Mouse (Mus musculus) forebrain, embryonic 13.5 days (tissue): ENCODE results near the gene 1110051M20Rik. TPM values are rescaled to one million over a fixed set of nuclear protein-coding genes. Genes with fewer than 3 reads are reported as not detected.
A peak's percentile ranks its signal among the peaks of the same experiment; 100 is the strongest.

Experiments used
- ATAC-seq: fragments of 200-750 bp; cut with Nextera tagmentation; 2 replicates; pipeline ENCODE4 v1.8.0; 2017
- H3K27ac ChIP-seq: fragments of 300-500 bp; sonication (generic); 2 replicates; pipeline ENCODE4 v1.5.1; 2015; ENCODE audit warnings: inconsistent platforms, mild to moderate bottlenecking, moderate library complexity
- H3K27me3 ChIP-seq: fragments of 300-500 bp; sonication (generic); 2 replicates; pipeline ENCODE4 v1.6.1; 2015; ENCODE audit warnings: mild to moderate bottlenecking, inconsistent platforms
- H3K36me3 ChIP-seq: fragments of 300-500 bp; sonication (generic); 2 replicates; pipeline ENCODE4 v1.6.1; 2015; ENCODE audit warnings: mild to moderate bottlenecking, inconsistent platforms; ENCODE audit not compliant: poor library complexity, severe bottlenecking
- H3K4me1 ChIP-seq: fragments of 300-500 bp; sonication (generic); 2 replicates; pipeline ENCODE4 v1.6.1; 2015; ENCODE audit warnings: inconsistent platforms
- H3K4me2 ChIP-seq: fragments of 300-500 bp; sonication (generic); 2 replicates; pipeline ENCODE4 v1.6.1; 2015; ENCODE audit warnings: inconsistent platforms, mild to moderate bottlenecking, moderate library complexity
- H3K4me3 ChIP-seq: fragments of 300-500 bp; sonication (generic); 2 replicates; pipeline ENCODE4 v1.5.1; 2015; ENCODE audit warnings: mild to moderate bottlenecking, inconsistent platforms
- H3K9ac ChIP-seq: fragments of 300-500 bp; sonication (generic); 2 replicates; pipeline ENCODE4 v1.6.1; 2015; ENCODE audit warnings: mild to moderate bottlenecking, inconsistent platforms
- H3K9me3 ChIP-seq: fragments of 300-500 bp; sonication (generic); replicated peaks from 2 replicates; pipeline ENCODE4 v1.6.1; 2016; ENCODE audit warnings: inconsistent platforms
- WGBS: fragments of 180-500 bp; shearing (Covaris S2); methylation state at CpG from one replicate; pipeline ENCODE4 v1.1.7; 2015; 5-methylcytosine and 5-hydroxymethylcytosine counted together
- polyA plus RNA-seq: library from polyadenylated mRNA; unstranded; fragments of >200 nt; fragmentation: Nextera tagmentation; extraction: Ambion mirVana; gene quantifications from 2 replicates; pipeline ENCODE4 v1.2.1, GENCODE M21; 2015

1110051M20Rik gene
- polyA plus RNA-seq, 1 experiment from 2014 or later, result 137 TPM

GRCm38 (mm10) chr2:91470055-91470647 lies 25.6 kb upstream of the 1110051M20Rik start:
- Histone ChIP-seq H3K27ac (0 out of 2 replicates have a peak overlapping the region, but pooled peaks have one; percentile 26), H3K27me3 (no peaks in the 10 kb centered on the region), H3K4me2 (0 out of 2 replicates have a peak overlapping the region, but pooled peaks have one; percentile 23), H3K9ac (peak overlapping the region; percentile 9; the same call in 1 of the 2 replicates), H3K4me3 (no peak overlapping the region), H3K4me1 (peaks cover 40% of the 10 kb centered on the region), H3K36me3 (peaks cover 42% of the 10 kb centered on the region), H3K9me3 (no peaks in the 10 kb centered on the region)
- ATAC-seq, result peak; percentile 57; the same call in 1 of the 2 replicates
- WGBS, result 18% methylated on average over 7 of the region's 7 CpGs

DNA sequence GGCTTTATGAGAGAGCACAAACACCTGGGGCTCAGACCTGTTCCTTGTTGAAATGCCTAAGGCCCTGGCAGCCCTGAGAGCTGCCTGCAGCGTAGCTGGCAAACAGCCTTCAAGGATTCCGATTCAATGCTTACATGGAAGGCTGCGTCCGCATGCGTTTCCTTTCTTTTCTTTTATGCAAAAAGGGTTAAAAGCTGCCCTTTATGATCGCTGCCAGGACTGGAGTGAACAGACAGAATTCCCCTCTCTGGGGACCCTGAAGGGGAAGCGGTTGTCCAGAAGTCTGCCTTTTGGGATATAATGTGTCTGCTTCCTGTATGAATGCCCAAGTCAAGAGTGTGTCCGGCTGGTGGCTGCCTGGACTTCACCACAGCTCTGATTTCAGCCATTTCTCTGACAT lies 23.1 kb upstream of the 1110051M20Rik start:
- H3K27ac ChIP-seq, result peak overlapping the region; percentile 52; the same call in 1 of the 2 replicates
- WGBS, result 34% methylated on average over 8 of the region's 8 CpGs
- no peak overlapping the region for H3K4me3 ChIP-seq
- peak overlapping the region; percentile 12; the same call in 1 of the 2 replicates for H3K4me2 ChIP-seq
- H3K9ac ChIP-seq, result no peak overlapping the region
- 0 out of 2 replicates have a peak, but pooled peaks cover 2% of the 10 kb centered on the region for H3K27me3 ChIP-seq
- no peaks in the 10 kb centered on the region for H3K9me3 ChIP-seq
- H3K36me3 ChIP-seq, result peaks cover 16% of the 10 kb centered on the region
- peaks cover 48% of the 10 kb centered on the region for H3K4me1 ChIP-seq
- no peak for ATAC-seq

DNA sequence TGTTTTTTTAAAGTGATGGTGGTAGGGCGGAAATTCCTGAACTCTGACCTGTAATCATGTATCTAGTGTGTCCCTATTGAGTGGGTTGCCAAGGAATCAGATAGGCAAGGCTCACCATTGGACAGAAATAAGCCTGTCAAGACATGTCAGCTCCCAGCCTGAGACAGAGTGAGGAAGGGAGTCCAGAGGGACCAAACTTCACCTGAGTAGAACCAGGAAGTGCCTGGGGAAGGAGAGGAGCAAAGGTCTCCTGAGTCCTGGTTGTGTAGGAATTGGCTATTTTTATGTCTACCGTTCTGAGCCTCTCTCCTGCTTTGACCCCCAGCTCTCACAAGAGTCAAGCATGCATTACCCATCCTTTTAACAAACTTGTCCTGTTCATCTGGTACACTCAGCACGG lies 21.4 kb upstream of the 1110051M20Rik start:
- Histone ChIP-seq H3K9me3 (no peaks in the 10 kb centered on the region), H3K9ac (no peak overlapping the region), H3K4me3 (no peak overlapping the region), H3K27ac (no peak overlapping the region), H3K4me2 (no peak overlapping the region), H3K36me3 (peaks cover 4% of the 10 kb centered on the region), H3K4me1 (peaks cover 56% of the 10 kb centered on the region), H3K27me3 (0 out of 2 replicates have a peak, but pooled peaks cover 2% of the 10 kb centered on the region)
- WGBS, result 94% methylated on average over 3 of the region's 3 CpGs
- ATAC-seq, result no peak

GRCm38 (mm10) chr2:91462681-91463080 lies 18.2 kb upstream of the 1110051M20Rik start:
- ATAC-seq, result peak; percentile 26; the same call in 1 of the 2 replicates
- peak overlapping the region; percentile 55 for H3K4me2 ChIP-seq
- H3K27me3 ChIP-seq, result 0 out of 2 replicates have a peak, but pooled peaks cover 9% of the 10 kb centered on the region
- H3K9ac ChIP-seq, result peak overlapping the region; percentile 63
- 4% methylated on average over 12 of the region's 12 CpGs for WGBS
- peak overlapping the region; percentile 24 for H3K4me3 ChIP-seq
- H3K4me1 ChIP-seq, result peaks cover 59% of the 10 kb centered on the region
- peaks cover 5% of the 10 kb centered on the region for H3K9me3 ChIP-seq
- peaks cover 5% of the 10 kb centered on the region; the same call in 1 of the 2 replicates for H3K36me3 ChIP-seq
- peak overlapping the region; percentile 69 for H3K27ac ChIP-seq

GRCm38 (mm10) chr2:91462196-91462595 lies 17.7 kb upstream of the 1110051M20Rik start:
- peak overlapping the region; percentile 63 for H3K9ac ChIP-seq
- peak overlapping the region; percentile 69 for H3K27ac ChIP-seq
- H3K9me3 ChIP-seq, result peaks cover 5% of the 10 kb centered on the region
- H3K27me3 ChIP-seq, result 0 out of 2 replicates have a peak, but pooled peaks cover 9% of the 10 kb centered on the region
- peaks cover 5% of the 10 kb centered on the region; the same call in 1 of the 2 replicates for H3K36me3 ChIP-seq
- peaks cover 56% of the 10 kb centered on the region for H3K4me1 ChIP-seq
- H3K4me2 ChIP-seq, result peak overlapping the region; percentile 55
- WGBS, result 3% methylated on average over 2 of the region's 2 CpGs
- ATAC-seq, result no peak
- peak overlapping the region; percentile 24 for H3K4me3 ChIP-seq

- peaks cover 5% of the 10 kb centered on the region; the same call in 1 of the 2 replicates for H3K36me3 ChIP-seq
- H3K4me1 ChIP-seq, result peaks cover 55% of the 10 kb centered on the region
- H3K9me3 ChIP-seq, result peaks cover 5% of the 10 kb centered on the region
- H3K4me2 ChIP-seq, result peak overlapping the region; percentile 55
- H3K9ac ChIP-seq, result 0 out of 2 replicates have a peak overlapping the region, but pooled peaks have one; percentile 5
- 56% methylated on average over 3 of the region's 3 CpGs for WGBS
- H3K27ac ChIP-seq, result peak overlapping the region; percentile 69; the same call in 1 of the 2 replicates
- no peak for ATAC-seq
- H3K4me3 ChIP-seq, result no peak overlapping the region
- 0 out of 2 replicates have a peak, but pooled peaks cover 9% of the 10 kb centered on the region for H3K27me3 ChIP-seq
These were observed 16.8 kb upstream of the 1110051M20Rik start for GRCm38 (mm10) chr2:91461341-91461740.

GRCm38 (mm10) chr2:91460771-91461170 lies 16.3 kb upstream of the 1110051M20Rik start:
- H3K4me3 ChIP-seq, result no peak overlapping the region
- peaks cover 5% of the 10 kb centered on the region for H3K9me3 ChIP-seq
- H3K9ac ChIP-seq, result no peak overlapping the region
- WGBS, result 74% methylated on average over 7 of the region's 7 CpGs
- peaks cover 5% of the 10 kb centered on the region; the same call in 1 of the 2 replicates for H3K36me3 ChIP-seq
- peaks cover 56% of the 10 kb centered on the region for H3K4me1 ChIP-seq
- no peak for ATAC-seq
- 0 out of 2 replicates have a peak, but pooled peaks cover 9% of the 10 kb centered on the region for H3K27me3 ChIP-seq
- H3K27ac ChIP-seq, result no peak overlapping the region
- peak overlapping the region; percentile 55; the same call in 1 of the 2 replicates for H3K4me2 ChIP-seq

DNA sequence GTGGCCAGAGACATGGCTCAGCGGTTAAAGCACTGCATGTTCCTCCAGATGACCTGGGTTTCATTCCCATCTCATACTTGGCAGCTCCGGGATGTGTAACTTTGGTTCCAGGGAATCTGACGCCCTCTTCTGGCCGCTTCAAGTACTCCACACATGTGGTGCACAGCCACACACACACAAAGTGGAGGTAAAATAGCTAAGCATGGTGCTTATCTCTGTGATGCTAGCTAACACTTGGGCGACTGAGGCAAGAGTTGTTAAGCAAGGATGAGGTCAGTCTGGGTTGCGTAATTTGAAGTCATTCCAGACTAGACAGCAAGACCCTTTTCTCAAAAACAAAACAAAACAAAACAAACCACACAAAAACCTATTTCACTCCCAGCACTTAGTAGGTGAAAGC lies 15.6 kb upstream of the 1110051M20Rik start:
- WGBS, result 96% methylated on average over 6 of the region's 6 CpGs
- peak overlapping the region; percentile 75 for H3K4me3 ChIP-seq
- H3K4me2 ChIP-seq, result peak overlapping the region; percentile 90

DNA sequence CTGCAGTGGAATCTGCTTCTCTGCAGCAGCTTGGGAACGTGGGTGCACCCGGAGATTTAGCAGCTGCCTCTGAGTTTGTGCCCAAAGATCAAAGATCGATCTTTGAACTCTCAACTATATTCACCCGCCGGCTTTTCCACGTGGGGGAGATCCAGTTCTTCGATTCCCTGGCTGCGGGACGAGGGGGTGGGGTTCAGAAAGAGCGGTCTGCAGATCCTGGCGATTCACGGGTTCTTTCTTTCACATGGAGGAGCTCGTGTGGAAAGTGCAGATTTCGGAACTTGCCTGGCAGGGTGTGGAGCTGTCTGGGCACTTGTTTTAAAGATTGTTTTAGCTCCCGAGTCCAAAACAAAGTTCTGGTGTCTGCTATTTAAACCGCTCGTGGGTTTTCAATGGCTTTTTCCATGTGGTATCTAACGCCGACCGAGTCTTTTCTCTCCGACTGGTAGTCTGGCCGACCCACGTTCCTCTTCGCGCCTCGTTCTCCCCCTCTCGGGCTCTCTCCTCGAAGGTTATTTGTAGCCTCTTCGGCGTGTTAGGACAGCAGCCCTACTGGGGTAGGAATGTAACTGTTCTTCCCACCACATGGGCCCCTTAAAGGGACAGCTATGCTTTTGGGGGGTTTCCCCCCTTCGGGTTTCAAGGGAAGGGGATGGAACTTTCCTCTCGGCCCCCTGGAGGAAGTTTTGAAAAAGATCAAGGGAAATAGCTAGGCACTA lies 14.3 kb upstream of the 1110051M20Rik start:
- Histone ChIP-seq H3K9ac (peak overlapping the region; percentile 89), H3K4me1 (peaks cover 62% of the 10 kb centered on the region)
- ATAC-seq, result peak; percentile 26

More for the DNA sequence above, 15.6 kb upstream of the 1110051M20Rik start:
- no peak for ATAC-seq
- peaks cover 5% of the 10 kb centered on the region; the same call in 1 of the 2 replicates for H3K36me3 ChIP-seq
- H3K27me3 ChIP-seq, result 0 out of 2 replicates have a peak, but pooled peaks cover 9% of the 10 kb centered on the region
- H3K4me1 ChIP-seq, result peaks cover 62% of the 10 kb centered on the region
- H3K9ac ChIP-seq, result no peak overlapping the region
- H3K9me3 ChIP-seq, result peaks cover 5% of the 10 kb centered on the region
- H3K27ac ChIP-seq, result 0 out of 2 replicates have a peak overlapping the region, but pooled peaks have one; percentile 14

GRCm38 (mm10) chr2:91458252-91458672 lies 13.8 kb upstream of the 1110051M20Rik start:
- 1% methylated on average over 21 of the region's 21 CpGs for WGBS
- peaks cover 61% of the 10 kb centered on the region for H3K4me1 ChIP-seq
- peak overlapping the region; percentile 89 for H3K9ac ChIP-seq
- peak overlapping the region; percentile 90 for H3K4me2 ChIP-seq
- peaks cover 14% of the 10 kb centered on the region; the same call in 1 of the 2 replicates for H3K27me3 ChIP-seq
- ATAC-seq, result peak; percentile 57
- H3K27ac ChIP-seq, result peak overlapping the region; percentile 87
- peaks cover 5% of the 10 kb centered on the region; the same call in 1 of the 2 replicates for H3K36me3 ChIP-seq
- peaks cover 5% of the 10 kb centered on the region for H3K9me3 ChIP-seq
- peak overlapping the region; percentile 75 for H3K4me3 ChIP-seq

More for the DNA sequence above, 14.3 kb upstream of the 1110051M20Rik start:
- under 1% methylated on average over 32 of the region's 32 CpGs for WGBS
- Histone ChIP-seq H3K36me3 (peaks cover 5% of the 10 kb centered on the region; the same call in 1 of the 2 replicates), H3K27ac (peak overlapping the region; percentile 87), H3K4me3 (peak overlapping the region; percentile 75), H3K4me2 (peak overlapping the region; percentile 90), H3K9me3 (peaks cover 5% of the 10 kb centered on the region), H3K27me3 (peaks cover 14% of the 10 kb centered on the region; the same call in 1 of the 2 replicates)

- H3K4me2 ChIP-seq, result peak overlapping the region; percentile 90
- H3K4me1 ChIP-seq, result peaks cover 56% of the 10 kb centered on the region
- peak; percentile 39 for ATAC-seq
- WGBS, result under 1% methylated on average over 45 of the region's 45 CpGs
- H3K9ac ChIP-seq, result peak overlapping the region; percentile 89
- peaks cover 5% of the 10 kb centered on the region; the same call in 1 of the 2 replicates for H3K36me3 ChIP-seq
- H3K4me3 ChIP-seq, result peak overlapping the region; percentile 75
- peaks cover 5% of the 10 kb centered on the region for H3K9me3 ChIP-seq
- peaks cover 14% of the 10 kb centered on the region; the same call in 1 of the 2 replicates for H3K27me3 ChIP-seq
- H3K27ac ChIP-seq, result peak overlapping the region; percentile 87
These were observed 13.2 kb upstream of the 1110051M20Rik start for GRCm38 (mm10) chr2:91457656-91458251.
